In genomic region chr6:97740851-97741201, GRCm38 (mm10) we compare ENCODE assay signal across 9 mouse cellular contexts.
DNase-seq lines count a peak whose midpoint lies in the region; ATAC-seq and TF ChIP-seq lines count a peak whose summit lies in the region.
"Had no signal": no experiment of that assay in that cellular context is flagged by ENCODE, and none has a peak within 500 bp of the region (broad histone marks: within the 10 kb centered on the region; RNA-seq: fewer than 3 reads in every experiment).

No protein-coding gene starts in this region.

- no peak for DNase-seq in forebrain, embryonic 14.5 days (ENCODE audit: low spot score)
- DNase-seq in R1 (ENCODE audit: low read depth, low spot score) (peak; percentile 30), MN1 (ENCODE audit: low spot score) (no peak)
- peak; percentile 42 for DNase-seq in forelimb bud, embryonic 11.5 days (ENCODE audit: low read depth, low spot score)
- peak; percentile 15 for DNase-seq in mesoderm, embryonic 11.5 days (ENCODE audit: low read depth, low spot score)
- DNase-seq in layer of hippocampus, adult 11-12 months (ENCODE audit: low spot score): no peak

- H3K9ac ChIP-seq in forebrain, embryonic 13.5 days: no peak overlapping the region
- H3K9ac ChIP-seq in forebrain, embryonic 14.5 days (ENCODE audit: low read length): no peak overlapping the region
- no peak overlapping the region for H3K9ac ChIP-seq in intestine, postnatal 0 days (ENCODE audit: low read depth, low read length)
- H3K9ac ChIP-seq: forebrain, embryonic 12.5 days had no signal

- no peak overlapping the region for H3K4me3 ChIP-seq in forebrain, embryonic 13.5 days
- no peak overlapping the region for H3K4me3 ChIP-seq in forebrain, embryonic 14.5 days (ENCODE audit: low read depth, low read length)
- H3K4me3 ChIP-seq in intestine, postnatal 0 days (ENCODE audit: low read depth, low read length): no peak overlapping the region
- H3K4me3 ChIP-seq: forebrain, embryonic 12.5 days had no signal

- TF ChIP-seq CTCF in intestine, postnatal 0 days (IDR thresholded peaks at IDR 0.05; ENCODE audit: low read depth): no peak

- no peaks in the 10 kb centered on the region for H3K9me3 ChIP-seq in forebrain, embryonic 13.5 days (replicated peaks)
- no peaks in the 10 kb centered on the region for H3K9me3 ChIP-seq in forebrain, embryonic 14.5 days (replicated peaks; ENCODE audit: control insufficient read depth, low read length)
- H3K9me3 ChIP-seq in intestine, postnatal 0 days (ENCODE audit: control insufficient read depth): no peaks in the 10 kb centered on the region
- H3K9me3 ChIP-seq: forebrain, embryonic 12.5 days had no signal

- no peaks in the 10 kb centered on the region for H3K36me3 ChIP-seq in forebrain, embryonic 13.5 days (ENCODE audit: poor library complexity, severe bottlenecking)
- H3K36me3 ChIP-seq in forebrain, embryonic 14.5 days (ENCODE audit: control insufficient read depth, insufficient read depth, low read length): no peaks in the 10 kb centered on the region
- H3K36me3 ChIP-seq in intestine, postnatal 0 days (ENCODE audit: control insufficient read depth, insufficient read depth): no peaks in the 10 kb centered on the region
- H3K36me3 ChIP-seq: forebrain, embryonic 12.5 days had no signal

- WGBS in forebrain, embryonic 13.5 days: 56% methylated on average over 11 of the region's 11 CpGs
- WGBS in forebrain, embryonic 14.5 days: 53% methylated on average over 11 of the region's 11 CpGs
- WGBS in intestine, postnatal 0 days: 63% methylated on average over 11 of the region's 11 CpGs

- H3K27ac ChIP-seq in forebrain, embryonic 13.5 days: no peak overlapping the region
- H3K27ac ChIP-seq in forebrain, embryonic 14.5 days (ENCODE audit: low read depth, low read length): no peak overlapping the region
- H3K27ac ChIP-seq in intestine, postnatal 0 days (ENCODE audit: low read depth, low read length): no peak overlapping the region
- H3K27ac ChIP-seq: forebrain, embryonic 12.5 days had no signal

- ATAC-seq in forebrain, embryonic 13.5 days: no peak
- no peak for ATAC-seq in forebrain, embryonic 14.5 days
- ATAC-seq in intestine, postnatal 0 days: no peak

- H3K27me3 ChIP-seq in forebrain, embryonic 13.5 days: no peaks in the 10 kb centered on the region
- H3K27me3 ChIP-seq in forebrain, embryonic 14.5 days (replicated peaks; ENCODE audit: control insufficient read depth, insufficient read depth, low read length): no peaks in the 10 kb centered on the region
- H3K27me3 ChIP-seq in intestine, postnatal 0 days (replicated peaks; ENCODE audit: control insufficient read depth, insufficient read depth, low read length): no peaks in the 10 kb centered on the region

- peak overlapping the region; percentile 29 for H3K4me2 ChIP-seq in forebrain, embryonic 13.5 days
- no peak overlapping the region for H3K4me2 ChIP-seq in forebrain, embryonic 14.5 days (ENCODE audit: low read length)
- no peak overlapping the region for H3K4me2 ChIP-seq in intestine, postnatal 0 days (replicated peaks; ENCODE audit: low read depth)
- H3K4me2 ChIP-seq: forebrain, embryonic 12.5 days had no signal

- H3K4me1 ChIP-seq in forebrain, embryonic 13.5 days: peaks cover 12% of the 10 kb centered on the region; the same call in 1 of the 2 replicates
- H3K4me1 ChIP-seq in forebrain, embryonic 14.5 days (ENCODE audit: control insufficient read depth, insufficient read depth, low read length): no peaks in the 10 kb centered on the region
- H3K4me1 ChIP-seq in intestine, postnatal 0 days (replicated peaks; ENCODE audit: control insufficient read depth, insufficient read depth, low read length): 0 out of 2 replicates have a peak, but pooled peaks cover 3% of the 10 kb centered on the region

Comparison
In these comparisons a context has a peak if more than half of its experiments do, and no peak if none do; other contexts are left out.
1. DNase-seq: peak in R1 (single experiment), forelimb bud, embryonic 11.5 days (single experiment) and mesoderm, embryonic 11.5 days (single experiment); none in forebrain, embryonic 14.5 days (single experiment), layer of hippocampus, adult 11-12 months (single experiment) and MN1 (single experiment).